Mouse (Mus musculus) gastrocnemius, postnatal 25 days (tissue): ENCODE results near the gene Kcnh4. TPM values are rescaled to one million over a fixed set of nuclear protein-coding genes. Genes with fewer than 3 reads are reported as not detected.

Experiments used
- DNase-seq: peaks from one replicate; pipeline ENCODE4 v3.0.0; 2022
- total RNA-seq, 2 experiments: library from RNA; stranded (reverse); gene quantifications; 1 replicate in 1 of 2; 2 replicates in 1 of 2; pipeline ENCODE4 v1.2.3; 2021

Gene Kcnh4
- total RNA-seq, 2 experiments from 2014 or later, result not detected

DNA sequence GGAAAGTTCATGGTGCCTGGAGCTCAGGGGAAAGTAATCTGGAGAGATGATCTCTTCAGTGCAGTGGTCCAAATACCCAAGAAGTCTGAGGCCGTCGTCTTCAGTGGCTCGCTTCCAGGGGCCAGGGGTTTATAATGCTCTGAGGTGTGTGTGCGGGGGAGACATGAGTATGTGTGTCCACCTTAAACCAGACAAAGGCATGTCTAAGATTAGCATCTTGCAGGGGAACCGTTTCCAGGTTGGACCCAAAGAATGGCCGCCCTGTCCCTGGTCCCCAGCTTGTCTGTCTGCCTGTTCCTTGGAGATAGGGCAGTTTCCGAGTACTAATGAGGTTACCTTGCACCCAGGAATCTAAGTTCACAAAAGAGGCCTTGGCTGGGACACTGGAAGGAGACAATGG lies 3.1 kb upstream of the Kcnh4 start, which contains the start of gene Hcrt:
Gene Hcrt, minus strand, starts transcription at position 101 of the 400 bp plus-strand sequence.
- DNase-seq, result no peak

DNA sequence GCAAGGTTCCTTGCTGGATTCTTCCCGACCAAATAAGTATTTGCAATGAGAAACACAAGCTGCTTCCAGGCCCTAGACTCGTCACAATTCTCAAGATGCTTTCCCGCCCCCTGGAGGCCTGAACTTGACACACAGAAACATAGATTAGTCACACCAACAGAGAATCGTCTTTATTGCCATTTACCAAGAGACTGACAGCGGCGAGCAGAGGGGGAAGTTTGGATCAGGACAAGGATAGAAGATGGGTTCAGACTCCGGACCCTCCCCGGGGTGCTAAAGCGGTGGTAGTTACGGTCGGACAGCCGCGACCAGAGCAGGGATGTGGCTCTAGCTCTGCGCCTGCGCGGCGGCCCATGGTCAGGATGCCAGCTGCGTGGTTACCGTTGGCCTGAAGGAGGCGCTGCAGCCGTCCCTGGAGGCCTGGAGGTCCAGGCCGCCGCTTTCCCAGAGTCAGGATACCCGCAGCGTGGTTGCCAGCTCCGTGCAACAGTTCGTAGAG lies 1.9 kb upstream of the Kcnh4 start:
- peak; percentile 82 for DNase-seq

DNA sequence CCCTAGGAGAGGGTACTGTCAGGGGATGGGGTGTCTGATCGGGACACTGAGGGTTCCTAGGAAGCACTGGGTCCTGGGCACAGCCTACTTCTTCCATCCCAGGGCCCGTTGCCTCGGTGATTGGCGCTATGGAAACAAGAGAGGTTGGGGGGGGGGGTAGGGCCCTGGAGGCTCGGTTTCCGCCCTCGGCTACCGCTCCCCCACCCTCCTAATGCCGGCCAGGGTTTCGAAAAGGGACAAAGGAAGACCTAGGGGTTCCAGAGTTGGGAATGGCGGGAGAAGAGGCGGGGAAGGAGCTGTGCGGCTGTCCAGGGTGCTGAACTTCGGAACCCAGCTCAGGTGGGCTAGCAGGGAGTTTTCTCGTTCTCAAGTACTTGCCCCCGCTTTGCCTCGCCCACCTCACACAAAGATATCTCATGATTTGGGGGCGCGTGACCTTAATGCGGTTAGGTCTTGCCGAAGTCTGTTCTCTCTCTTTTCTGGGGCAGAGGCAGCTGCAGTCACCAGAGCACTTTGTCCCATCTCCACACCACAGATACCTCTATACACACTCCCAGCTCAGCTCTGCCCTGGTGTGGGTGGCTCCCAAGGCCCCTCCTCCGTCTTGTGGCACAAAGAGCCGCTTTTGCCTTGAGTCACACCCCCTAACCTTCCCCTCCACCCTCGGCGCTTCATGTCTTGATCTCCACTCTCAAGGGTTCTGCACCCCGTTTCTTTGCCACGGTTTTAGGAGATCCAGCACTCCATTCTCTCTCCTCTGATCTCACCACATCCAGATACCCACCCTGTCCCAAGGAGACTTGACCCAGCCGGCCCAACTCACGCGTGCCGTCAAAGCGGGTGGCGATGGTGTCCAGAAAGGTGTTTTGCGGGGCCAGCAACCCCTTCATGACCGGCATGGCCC lies 783 bp downstream of the Kcnh4 start:
- DNase-seq, result no peak

DNA sequence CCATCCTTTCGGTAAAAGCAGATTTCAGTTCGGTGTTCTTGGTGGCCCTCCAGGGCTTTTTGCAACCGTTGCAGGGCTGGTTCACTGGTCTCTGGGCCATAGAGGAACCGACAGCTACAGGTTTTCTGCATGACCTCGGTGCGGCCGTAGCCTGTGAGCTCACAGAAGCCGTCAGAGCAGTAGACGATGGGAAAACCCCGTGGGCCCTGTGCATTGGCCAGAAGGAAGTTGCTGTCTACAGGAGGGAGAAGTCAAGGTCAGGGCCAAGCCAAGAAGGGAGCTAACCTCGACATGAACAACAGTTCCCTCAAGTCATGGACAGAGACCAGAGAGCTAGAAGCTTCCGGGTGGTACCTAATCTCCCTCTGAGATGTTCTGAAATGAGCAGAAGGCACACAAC lies 2.2 kb downstream of the Kcnh4 start:
- DNase-seq, result no peak

DNA sequence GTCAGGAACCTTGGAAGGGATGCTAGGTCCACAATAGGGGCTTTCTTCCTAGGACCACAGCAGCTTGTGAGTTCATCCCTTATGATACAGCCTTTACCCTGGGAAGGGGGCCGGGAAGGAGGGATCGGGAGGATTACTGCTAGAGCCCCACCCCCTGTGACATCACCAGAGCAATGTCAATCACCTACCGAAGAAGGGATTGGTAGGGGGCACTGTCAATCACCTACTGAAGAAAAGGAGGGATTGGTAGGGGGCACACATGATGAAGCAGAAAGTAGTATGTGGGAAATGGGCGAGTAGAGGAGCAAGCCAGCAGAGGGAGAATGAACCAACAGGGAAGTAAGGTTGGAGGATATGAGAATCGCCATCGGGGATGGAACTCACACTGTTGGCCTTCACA lies 3.3 kb downstream of the Kcnh4 start:
- DNase-seq, result no peak

DNA sequence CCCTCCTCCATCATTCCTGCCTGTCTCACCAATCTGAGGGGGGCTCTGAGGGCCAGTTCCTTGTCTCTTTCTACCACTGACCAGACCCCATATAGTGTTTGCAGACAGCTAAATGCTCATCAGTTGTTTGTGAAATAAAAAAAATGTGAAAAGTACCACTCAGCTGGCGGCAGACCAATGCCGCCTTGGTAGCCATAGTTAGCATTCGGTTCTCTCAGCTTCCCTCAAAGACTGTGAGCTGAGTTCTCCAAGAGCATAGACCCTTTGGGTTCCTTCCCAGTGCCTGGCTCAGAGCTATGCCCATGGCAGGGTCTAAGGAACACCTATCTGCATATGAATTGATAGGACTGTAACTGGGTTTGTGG lies 5.1 kb downstream of the Kcnh4 start:
- no peak for DNase-seq

DNA sequence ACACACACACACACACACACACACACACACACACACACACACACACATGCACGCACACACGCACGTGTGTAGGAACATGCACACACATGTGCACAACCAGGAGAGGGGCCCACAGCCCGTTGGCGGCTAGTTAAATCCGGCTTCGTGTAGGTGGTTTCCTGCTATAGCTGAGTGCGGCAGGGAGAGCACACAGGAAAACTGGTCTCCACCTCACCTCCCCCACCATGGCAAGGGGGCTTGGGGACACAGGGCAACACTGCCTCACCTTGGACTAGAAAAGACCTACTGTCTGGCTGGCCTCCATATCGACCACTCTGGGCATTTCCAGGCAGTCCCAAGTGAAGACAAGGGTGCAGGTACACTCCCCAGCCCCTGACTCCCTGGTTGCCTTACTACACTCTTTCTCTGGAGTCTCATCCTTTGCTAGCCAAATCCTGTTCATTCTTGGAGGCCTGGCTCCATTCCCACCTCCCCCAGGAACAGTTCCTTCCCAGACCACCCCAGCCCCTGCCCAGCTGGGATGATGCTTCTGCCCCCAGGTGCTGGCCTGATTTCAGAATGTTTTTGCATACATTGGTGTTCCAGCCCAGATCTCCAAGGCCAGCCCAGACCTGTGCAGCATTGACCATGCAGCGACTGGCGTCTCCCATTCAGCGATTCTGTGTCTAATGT lies 5.6 kb downstream of the Kcnh4 start:
- no peak for DNase-seq

DNA sequence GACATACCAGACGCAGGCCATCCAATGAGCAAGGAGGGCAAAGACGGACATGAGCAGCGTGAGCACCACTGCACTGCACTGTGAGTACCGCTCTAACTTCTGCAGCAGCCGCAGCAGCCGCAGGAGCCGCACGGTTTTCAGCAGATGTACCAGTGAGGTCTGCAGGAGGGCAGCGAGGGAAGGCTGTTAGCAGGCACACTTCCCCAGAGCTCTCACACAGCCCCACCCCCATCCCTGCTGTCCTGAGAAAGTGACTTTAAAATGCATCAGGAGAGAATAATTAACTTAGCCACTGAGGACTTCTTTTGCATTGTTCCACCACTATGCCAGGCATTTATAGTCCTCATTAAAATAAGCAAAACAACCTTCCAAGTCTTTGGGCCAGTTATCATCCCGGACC lies 7.4 kb downstream of the Kcnh4 start:
- no peak for DNase-seq

DNA sequence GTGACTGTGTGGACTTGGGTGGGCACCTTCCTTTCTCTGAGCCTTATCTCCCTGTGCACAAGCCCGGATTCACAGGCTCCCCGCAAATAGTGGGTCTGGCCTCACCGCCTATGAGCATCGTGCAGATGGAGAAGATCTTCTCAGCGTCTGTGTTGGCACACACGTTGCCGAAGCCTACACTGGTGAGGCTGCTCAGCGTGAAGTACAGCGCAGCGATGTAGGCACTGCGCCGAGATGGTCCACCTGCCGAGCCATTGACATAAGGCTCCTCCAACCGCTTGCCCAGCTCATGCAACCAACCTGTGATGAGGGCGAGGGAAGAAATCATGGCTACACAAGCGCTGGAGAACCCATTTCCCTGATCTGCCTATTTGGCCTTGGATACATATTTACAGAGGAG lies 9.6 kb downstream of the Kcnh4 start:
- DNase-seq, result no peak

DNA sequence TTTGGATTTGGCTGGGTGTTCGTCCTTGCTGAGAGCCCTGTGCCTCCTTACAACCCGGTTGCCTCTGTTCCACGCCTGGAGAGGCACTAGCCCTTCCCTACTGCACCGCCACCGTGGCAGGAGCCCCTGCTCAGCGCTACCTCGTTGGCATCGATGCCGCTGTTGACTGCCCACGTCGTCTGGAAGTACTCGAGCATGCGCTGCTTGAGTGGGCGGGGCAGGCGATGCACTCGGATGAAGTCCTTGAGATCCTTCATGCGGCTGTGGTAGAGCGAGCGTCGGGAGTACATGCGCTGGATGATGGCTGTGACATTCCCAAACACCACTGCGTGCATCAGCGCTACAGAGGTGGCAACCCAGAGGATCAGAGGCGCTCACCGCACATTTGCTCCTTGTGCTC lies 10.3 kb downstream of the Kcnh4 start:
- DNase-seq, result no peak

DNA sequence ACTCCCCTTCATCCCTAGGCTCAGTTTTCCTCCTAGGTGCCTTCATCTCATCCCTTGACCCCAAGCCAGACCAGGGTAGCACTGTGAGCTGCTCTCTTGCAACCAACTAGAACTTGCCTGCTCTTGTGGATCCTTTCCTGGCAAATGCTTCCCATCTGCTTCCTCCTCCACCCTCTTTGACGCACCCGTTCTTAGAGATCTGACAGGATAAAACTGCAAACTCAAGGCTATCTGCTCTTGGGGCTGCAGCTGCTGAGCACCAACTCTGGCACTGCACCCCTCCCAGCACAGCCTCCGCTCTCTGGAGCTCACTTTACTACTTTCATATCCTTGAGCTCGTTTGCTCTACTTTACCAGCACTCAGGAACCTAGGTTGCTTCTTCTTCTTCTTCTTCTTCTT lies 11.1 kb downstream of the Kcnh4 start:
- DNase-seq, result no peak

DNA sequence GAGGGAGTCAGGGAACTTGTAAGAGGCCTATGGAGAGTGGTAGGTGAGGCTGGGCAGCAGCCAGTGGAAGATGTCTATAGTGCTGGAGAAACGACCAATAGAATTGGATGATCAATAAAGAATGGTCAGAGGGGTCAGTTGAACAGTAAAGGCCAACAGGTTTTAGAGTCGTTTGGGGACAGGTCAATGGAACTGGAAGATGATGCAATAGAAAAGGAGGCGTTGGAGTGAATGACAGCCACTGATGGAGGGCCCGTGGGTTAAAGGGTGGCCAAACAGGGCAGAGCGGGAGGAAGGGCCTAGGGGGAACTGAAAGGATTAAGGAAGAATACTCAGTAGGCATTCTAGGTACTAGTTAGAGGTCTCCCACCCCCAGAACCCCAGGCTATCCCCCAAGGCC lies 12.6 kb downstream of the Kcnh4 start:
- no peak for DNase-seq

DNA sequence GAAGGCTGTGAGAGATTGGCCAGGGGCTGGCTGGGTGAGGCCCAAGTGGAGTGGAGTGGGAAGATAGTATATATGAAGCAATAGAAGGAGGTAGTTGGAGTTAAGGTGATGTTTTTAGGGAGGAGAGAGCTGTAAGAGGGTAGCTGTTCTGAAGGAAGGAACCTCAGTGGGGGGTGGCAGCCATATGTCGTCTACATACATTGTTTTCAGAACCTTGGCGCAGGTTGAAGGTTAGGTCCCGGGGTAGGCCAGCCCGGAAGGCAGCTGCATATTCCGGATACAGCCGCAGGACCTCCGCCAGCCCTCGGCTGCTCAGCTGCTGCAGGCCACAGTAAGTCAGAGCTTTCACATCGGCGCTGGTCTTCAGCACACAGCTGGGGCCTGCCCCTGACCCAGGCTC lies 13.2 kb downstream of the Kcnh4 start:
- DNase-seq, result no peak

DNA sequence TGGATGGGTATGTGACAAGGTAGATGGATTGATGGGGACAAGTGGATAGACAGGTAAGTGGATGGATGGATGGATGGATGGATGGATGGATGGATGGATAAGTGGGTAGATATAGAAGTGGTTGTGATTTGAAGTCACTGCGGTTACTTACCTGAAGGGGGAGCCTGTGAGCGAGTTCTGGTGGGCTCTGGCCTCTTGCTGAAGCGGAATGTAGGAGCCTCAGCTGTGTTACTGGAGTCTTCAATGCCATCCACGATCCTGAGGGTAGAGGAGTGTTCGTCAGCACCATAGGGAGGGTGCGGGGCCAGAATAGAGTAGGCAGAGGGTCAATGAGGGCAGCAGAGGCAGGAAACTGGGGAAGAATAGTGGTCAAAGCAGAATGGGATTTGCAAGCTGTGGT lies 14.7 kb downstream of the Kcnh4 start:
- no peak for DNase-seq

DNA sequence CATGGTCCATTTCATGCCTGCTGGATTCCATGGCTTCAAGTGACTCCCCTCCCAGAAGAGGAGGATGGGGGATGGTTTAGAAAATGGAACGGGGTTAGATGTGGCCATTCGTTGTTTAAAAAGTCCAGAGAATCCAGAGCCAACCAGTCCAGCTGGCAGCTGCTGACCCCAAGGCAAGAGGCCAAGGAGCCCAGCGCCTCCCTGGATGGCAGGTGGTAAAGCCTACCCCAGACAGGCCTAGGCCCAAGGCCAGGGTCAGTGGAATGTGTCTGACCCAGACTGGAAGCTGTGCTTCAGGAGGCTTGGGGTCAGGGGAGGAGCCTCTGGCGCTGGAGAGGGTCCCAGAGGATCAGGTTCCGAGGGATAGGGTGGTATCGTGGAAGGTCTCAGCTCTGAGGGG lies 18.4 kb downstream of the Kcnh4 start:
- peak; percentile 73 for DNase-seq

DNA sequence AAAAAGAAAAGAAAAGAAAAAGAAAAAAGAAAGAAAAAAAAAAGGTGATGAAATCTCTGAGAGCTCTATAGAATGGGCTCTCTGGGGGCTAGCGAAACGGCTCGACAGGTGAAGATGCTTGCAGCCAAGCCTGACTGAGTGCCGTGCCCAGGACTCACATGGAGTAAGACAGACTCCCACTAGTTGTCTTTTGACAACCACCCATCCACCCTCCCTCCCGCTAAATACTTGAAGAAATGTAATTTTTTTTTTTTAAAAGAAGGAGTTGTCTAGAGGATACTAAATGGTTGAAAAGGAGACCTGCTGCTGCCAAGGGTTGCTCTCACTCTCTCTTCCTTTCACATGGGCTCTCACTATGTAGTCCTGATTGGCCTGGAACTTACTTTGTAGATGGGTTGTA lies 21.0 kb downstream of the Kcnh4 start:
- DNase-seq, result no peak

DNA sequence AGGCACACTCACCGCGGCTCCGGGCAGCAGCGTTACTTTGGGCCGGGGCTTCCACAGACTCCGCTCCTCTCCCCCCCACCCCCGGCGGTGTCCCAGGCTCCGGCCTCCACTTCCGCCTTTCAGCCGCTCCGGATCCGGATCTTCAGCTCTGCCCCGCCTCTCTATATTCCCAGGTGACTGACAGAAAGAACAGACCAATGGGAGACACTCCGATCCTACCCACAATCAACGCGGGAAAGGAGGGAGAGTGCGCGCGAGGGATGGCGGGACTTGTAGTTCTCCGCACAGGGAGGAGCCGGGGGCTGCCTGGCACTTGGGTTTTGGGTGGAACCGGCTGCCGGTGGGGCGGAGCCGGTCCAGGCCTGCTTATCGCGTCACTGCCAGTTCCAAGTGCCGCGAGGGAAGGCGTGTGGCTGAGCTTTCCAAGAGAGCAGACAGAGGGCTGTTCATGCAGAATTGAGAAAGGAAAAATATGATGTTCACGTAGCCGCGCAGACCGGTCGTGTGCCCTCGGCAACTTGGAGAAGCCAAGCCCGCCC lies 21.6 kb downstream of the Kcnh4 start, which contains the start of gene Rab5c:
Gene Rab5c, minus strand, starts transcription at position 150 of the 539 bp plus-strand sequence.
- peak; percentile 99 for DNase-seq

DNA sequence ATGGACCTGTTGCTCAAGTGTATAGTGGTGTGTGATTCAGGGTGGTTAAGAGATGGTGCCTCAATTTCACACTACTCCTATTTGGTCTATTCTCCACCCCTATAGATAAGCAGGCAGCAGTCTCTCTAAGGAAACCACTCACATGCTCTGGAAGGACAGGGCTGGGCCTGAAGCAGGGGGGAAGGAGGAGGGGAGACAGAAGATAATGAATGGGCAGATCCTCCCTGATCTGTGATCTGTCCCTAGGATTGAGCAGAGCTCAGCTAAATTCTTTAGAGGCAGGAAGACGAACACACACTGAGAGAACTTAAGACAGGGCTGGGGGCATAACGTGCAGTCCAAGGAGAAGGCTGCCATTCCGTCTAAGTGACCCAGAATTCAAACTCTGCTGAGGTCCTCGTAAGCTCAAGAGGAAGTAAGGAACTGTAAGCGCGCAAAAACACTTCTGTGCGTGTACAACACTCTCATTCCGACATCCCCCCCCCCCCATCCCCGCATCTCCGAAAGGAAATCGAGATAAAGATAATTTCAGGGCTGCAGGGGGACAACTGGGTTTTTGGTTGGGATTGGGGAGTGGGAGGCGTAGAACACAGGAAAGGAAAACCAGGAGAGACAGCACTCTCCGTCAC lies 22.5 kb downstream of the Kcnh4 start:
- DNase-seq, result no peak

DNA sequence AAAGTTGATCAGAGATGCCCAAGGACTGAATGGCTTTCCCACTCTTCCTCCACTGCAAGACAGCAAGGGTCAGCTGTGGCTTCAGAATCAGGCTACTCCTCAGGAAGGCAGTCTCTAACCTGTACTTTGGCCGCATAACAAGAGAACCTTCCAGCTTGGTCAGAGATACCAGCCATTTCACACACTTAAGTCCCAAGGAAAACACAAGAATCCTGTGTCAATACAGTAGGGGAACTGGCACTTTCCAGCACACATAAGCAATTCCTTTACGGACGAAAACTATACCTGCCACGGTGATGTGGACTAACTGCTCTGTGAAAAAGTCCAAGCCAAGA lies 23.0 kb downstream of the Kcnh4 start:
- no peak for DNase-seq

DNA sequence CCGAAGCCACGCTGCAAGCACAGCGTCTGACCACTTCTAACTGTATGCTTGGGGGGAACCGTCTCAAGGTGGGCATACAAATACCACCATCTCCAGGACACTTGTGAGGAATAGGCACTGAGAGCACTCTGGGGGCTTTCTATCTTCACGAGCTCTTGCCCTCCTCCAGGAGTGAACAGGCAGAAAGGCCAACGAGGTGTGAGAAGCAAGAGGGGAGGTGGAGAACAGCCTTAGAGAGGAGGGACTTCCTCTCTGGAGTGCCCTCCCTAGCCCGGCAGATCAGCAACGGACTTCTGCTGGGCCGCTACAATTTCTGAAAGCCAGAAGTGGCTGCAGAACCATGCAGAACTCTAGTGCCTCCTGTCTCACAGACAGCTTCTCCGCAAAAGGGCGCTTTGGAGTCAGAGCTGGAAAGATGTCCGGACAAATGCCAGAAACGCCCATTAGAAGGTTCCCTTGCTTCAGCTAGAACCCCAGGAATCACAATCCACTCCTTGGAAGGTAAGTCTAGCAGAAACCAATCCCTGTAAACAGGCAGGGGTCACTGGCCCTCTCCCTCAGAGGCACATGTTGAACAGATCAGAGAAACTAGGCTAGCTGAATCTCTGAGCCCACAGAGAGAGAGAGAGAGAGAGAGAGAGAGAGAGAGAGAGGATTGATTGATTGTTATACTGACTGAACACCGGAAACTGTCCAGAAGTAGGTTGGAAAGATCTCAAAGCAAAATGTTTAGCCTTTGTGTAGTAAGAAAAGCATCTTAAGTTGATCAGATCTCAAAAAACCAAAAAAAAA lies 23.6 kb downstream of the Kcnh4 start:
- no peak for DNase-seq

DNA sequence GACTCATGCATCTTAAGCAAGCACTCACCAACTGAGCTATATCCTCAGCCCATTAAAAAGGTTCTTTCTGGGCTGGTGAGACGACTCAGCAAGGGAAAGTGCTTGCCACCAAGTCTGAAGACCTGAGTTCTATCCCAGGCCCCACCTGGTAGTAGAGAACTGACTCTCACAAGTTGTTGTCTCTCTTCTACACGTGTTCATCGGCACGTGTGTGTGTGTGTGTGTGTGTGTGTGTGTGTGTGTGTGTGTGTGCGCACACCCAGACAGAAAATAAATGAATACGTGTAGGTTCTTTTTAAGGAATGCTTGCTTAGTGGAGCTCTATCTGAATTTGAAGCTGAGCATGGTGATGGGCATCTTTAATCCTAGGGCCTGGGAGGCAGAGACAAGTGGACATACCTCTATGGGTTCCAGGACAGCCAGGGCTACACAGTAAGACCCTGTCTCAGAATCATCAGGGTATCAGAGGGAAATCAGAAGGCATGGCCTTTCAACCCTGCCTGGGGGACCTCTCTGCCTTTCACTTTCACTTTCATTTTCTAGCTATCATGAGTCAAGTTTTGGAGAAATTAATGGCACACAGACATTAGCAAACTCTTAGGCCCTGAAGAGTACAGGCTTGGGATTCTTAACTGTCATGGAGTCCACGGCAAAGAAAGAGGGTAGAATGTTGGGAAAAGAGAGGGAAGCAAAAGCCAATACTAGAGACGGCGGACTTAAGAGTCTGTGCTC lies 24.4 kb downstream of the Kcnh4 start:
- DNase-seq, result no peak
